Comparison of ENCODE assay signal across 9 mouse cellular contexts in genomic region chr2:50306663-50307320, GRCm38 (mm10). TPM values are rescaled to one million over a fixed set of nuclear protein-coding genes. Genes with fewer than 3 reads are reported as not detected.
DNase-seq lines count a peak whose midpoint lies in the region; ATAC-seq lines count a peak whose summit lies in the region.
"Had no signal": no experiment of that assay in that cellular context is flagged by ENCODE, and none has a peak within 500 bp of the region (broad histone marks: within the 10 kb centered on the region; RNA-seq: fewer than 3 reads in every experiment).

No protein-coding gene starts in this region.

- no peaks in the 10 kb centered on the region for H3K27me3 ChIP-seq in liver, embryonic 11.5 days (replicated peaks; ENCODE audit: control insufficient read depth, insufficient read depth, low read length)
- no peaks in the 10 kb centered on the region for H3K27me3 ChIP-seq in midbrain, embryonic 14.5 days (ENCODE audit: control insufficient read depth, insufficient read depth, low read length)
- H3K27me3 ChIP-seq: liver, embryonic 13.5 days had no signal

- ATAC-seq in liver, embryonic 11.5 days (replicated peaks; ENCODE audit: low FRiP score), result no peak
- ATAC-seq in midbrain, embryonic 14.5 days (ENCODE audit: low FRiP score, low TSS enrichment), result peak; percentile 75; the same call in 1 of the 2 replicates

- no peaks in the 10 kb centered on the region for H3K4me1 ChIP-seq in liver, embryonic 11.5 days (replicated peaks; ENCODE audit: control insufficient read depth, insufficient read depth, low read length)
- H3K4me1 ChIP-seq in midbrain, embryonic 14.5 days (ENCODE audit: control insufficient read depth, insufficient read depth, low read length), result peaks cover 10% of the 10 kb centered on the region; the same call in 1 of the 2 replicates
- H3K4me1 ChIP-seq: liver, embryonic 13.5 days had no signal

- no peak overlapping the region for H3K27ac ChIP-seq in liver, embryonic 11.5 days (ENCODE audit: low read depth, low read length)
- no peak overlapping the region; the same call in 1 of the 2 replicates for H3K27ac ChIP-seq in midbrain, embryonic 14.5 days (replicated peaks; ENCODE audit: low read depth, low read length)
- H3K27ac ChIP-seq: liver, embryonic 13.5 days had no signal

- intact Hi-C loops in left cerebral cortex, postnatal 10 days (cut with DNase I), result loop anchor here (5.0 to 10.0 kb wide), 3 partner anchors 841 to 1606 kb away; partner anchors contain the start of gene Rnd3

- no peaks in the 10 kb centered on the region for H3K36me3 ChIP-seq in liver, embryonic 11.5 days (ENCODE audit: control insufficient read depth, insufficient read depth, low read length)
- H3K36me3 ChIP-seq in midbrain, embryonic 14.5 days (ENCODE audit: control insufficient read depth, insufficient read depth, low read length), result no peaks in the 10 kb centered on the region
- H3K36me3 ChIP-seq: liver, embryonic 13.5 days had no signal

- 56% methylated on average over 9 of the region's 9 CpGs for WGBS in liver, embryonic 11.5 days
- 34% methylated on average over 9 of the region's 9 CpGs for WGBS in midbrain, embryonic 14.5 days

- peak; percentile 16 for DNase-seq in liver
- no peak for DNase-seq in liver, embryonic 11.5 days (ENCODE audit: low spot score)
- peak; percentile 61 for DNase-seq in Muller cell, postnatal 12 days (ENCODE audit: inconsistent ontology term)
- DNase-seq in embryo, embryonic 10 days (ENCODE audit: low spot score), result peak; percentile 84
- peak; percentile 69 for DNase-seq in heart, postnatal 4 days
- DNase-seq in left cerebral cortex, postnatal 10 days (ENCODE audit: extremely low spot score in 1 of 2, low spot score in 2 of 2), result peak; percentile 42 to 64
- peak; percentile 93 for DNase-seq in midbrain, embryonic 14.5 days
- DNase-seq in thymus, postnatal 4 days, result peak; percentile 61
- DNase-seq: liver, embryonic 13.5 days had no signal

- H3K9ac ChIP-seq in liver, embryonic 11.5 days (ENCODE audit: low read depth, low read length), result no peak overlapping the region
- H3K9ac ChIP-seq in midbrain, embryonic 14.5 days (replicated peaks; ENCODE audit: low read length), result no peak overlapping the region
- H3K9ac ChIP-seq: liver, embryonic 13.5 days had no signal

- no peaks in the 10 kb centered on the region for H3K9me3 ChIP-seq in liver, embryonic 11.5 days (ENCODE audit: control insufficient read depth, low read length)
- H3K9me3 ChIP-seq in midbrain, embryonic 14.5 days (ENCODE audit: control insufficient read depth, low read length), result no peaks in the 10 kb centered on the region
- H3K9me3 ChIP-seq: liver, embryonic 13.5 days had no signal

- no peak overlapping the region for H3K4me2 ChIP-seq in liver, embryonic 11.5 days
- peak overlapping the region; percentile 18 for H3K4me2 ChIP-seq in midbrain, embryonic 14.5 days (ENCODE audit: low read length)
- H3K4me2 ChIP-seq: liver, embryonic 13.5 days had no signal

- H3K4me3 ChIP-seq in liver, embryonic 11.5 days (ENCODE audit: low read depth, low read length), result no peak overlapping the region
- H3K4me3 ChIP-seq in midbrain, embryonic 14.5 days (replicated peaks; ENCODE audit: low read depth, low read length), result no peak overlapping the region
- H3K4me3 ChIP-seq: liver, embryonic 13.5 days had no signal

RNA-seq across cellular contexts. Expression of gene Mmadhc, which starts 10.2 kb away (rescaled TPM):
- polyA plus RNA-seq in liver, embryonic 11.5 days (2014; fragmentation: Nextera tagmentation; extraction: Ambion mirVana), result 136 and 139 TPM in 2 replicates
- total RNA-seq in heart, postnatal 4 days (2021), result 100 to 1,000 TPM; 133 to 135 TPM
- 10 to 100 TPM; 50.2 to 51.0 TPM for total RNA-seq in left cerebral cortex, postnatal 10 days (2021)
- polyA plus RNA-seq in midbrain, embryonic 14.5 days (2014; fragmentation: Nextera tagmentation; extraction: Ambion mirVana), result 148 and 150 TPM in 2 replicates
